Mouse (Mus musculus) cerebellum, adult 11 months (tissue): Measurements from ENCODE around the gene Pla2g4b.

ENCODE experiments used
- DNase-seq: peaks from one replicate; pipeline ENCODE4 v3.0.0; 2022

Pla2g4b gene

GRCm38 (mm10) chr2:120017599-120017998, 15.6 kb upstream of the Pla2g4b start:
- no peak for DNase-seq

GRCm38 (mm10) chr2:120024337-120024736, 8.9 kb upstream of the Pla2g4b start:
- DNase-seq = no peak

DNA sequence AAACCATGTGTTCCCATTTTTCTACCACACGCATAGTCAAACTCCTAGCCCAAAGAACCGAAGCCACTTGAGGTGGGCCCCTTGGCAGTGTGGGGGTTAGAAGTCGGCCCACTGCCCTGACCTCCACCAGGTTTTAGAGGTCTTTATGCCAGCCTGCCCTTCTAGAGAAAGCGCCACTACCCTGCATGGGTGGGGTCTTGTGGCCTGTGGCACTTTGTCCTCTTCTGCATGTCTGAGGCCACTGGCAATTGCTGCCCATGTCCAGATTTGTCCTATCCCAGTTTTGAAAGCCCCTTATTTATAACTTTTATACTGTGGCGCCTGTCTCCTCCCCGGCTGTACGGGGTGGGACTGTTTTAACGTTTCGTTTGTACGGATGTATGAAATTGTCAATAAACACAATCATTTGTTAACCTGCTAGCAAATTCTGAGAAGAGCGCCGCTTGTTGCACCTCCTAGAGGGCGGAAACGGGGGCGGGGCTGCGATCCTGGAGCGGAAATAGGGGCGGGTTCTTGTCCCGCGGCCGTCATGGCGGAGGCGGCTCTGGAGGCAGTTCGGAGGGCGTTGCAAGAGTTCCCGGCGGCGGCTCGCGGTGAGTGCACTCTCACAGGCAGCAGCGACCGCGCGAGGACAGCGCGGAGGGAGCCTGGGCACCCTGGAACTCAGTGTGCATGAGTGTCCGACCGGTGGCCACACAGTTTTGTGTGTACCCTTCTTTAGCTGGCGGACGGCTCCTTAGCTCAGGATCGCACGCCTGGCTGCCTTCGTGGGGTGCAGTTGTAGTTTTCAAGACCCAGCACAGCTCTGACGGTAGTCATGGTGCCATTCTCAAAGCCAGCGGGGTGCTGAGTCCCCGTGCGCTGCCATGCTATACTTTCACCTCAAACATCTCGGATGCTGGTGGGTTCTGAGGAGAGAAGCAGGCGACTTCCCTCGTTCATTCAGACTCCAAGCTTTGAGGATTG, 6.0 kb upstream of the Pla2g4b start, which contains the start of the genes Jmjd7 and Gm28042:
TSS of gene Jmjd7 (plus strand) at position 500 of the 966 bp plus-strand sequence.
TSS of gene Gm28042 (plus strand) at position 510 of the 966 bp plus-strand sequence.
- DNase-seq = peak; percentile 84

DNA sequence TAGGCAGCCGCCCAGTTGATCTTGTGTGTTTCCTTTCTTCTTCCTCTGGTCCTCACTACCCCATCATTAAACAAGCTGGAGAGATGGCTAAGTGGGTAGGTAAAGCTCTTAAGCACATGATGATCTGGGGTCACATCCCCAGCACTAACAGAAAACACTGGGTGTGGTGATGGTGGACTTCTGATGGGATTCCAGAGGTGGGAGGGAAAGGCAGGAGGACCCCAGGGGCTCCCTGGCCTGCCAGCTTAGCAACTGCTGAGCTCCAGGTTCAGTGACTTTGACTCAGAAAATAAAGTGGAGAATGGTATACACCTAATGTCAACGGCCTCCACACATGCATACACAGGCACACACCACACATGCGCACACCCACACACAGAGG, 5.3 kb upstream of the Pla2g4b start:
- no peak for DNase-seq

DNA sequence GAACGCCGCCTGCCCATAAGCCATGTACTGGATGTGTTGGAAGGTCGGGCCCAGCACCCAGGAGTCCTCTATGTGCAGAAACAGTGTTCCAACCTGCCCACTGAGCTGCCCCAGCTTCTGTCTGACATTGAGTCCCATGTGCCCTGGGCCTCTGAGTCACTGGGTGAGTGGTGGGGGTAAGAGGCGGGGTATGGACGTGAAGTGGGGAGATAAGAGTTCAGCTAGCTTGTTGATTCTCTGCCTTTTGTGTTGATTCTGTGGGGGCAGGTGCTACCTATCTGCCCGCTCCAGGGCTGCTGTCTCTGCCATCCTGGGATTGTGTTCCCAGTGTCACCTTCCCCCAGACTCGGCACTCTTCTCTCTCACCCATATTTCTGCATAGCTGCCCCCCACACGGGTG, 2.8 kb upstream of the Pla2g4b start:
- no peak for DNase-seq

DNA sequence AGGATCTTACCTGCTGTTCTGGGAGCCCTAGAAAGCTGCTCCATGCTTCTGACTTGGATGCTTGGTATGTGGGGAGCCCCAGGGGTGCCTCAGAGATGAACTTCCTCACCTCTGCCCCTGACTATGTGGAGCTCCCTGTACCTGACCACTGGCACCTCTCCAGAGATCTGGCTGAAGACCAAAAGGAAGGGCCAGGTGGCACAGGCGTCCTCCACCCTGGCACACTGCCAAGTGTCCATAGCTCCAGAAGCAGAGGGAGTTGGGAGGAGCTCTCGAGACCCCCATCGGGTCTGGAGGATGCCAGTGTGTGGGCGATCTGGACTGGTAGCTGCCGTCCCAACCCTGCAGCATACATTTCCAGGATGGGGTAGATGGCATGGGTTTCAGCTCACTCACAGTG, 509 bp downstream of the Pla2g4b start:
- peak; percentile 42 for DNase-seq

GRCm38 (mm10) chr2:120037744-120038143, 4.5 kb downstream of the Pla2g4b start:
- no peak for DNase-seq

- no peak for DNase-seq
Observed at GRCm38 (mm10) chr2:120040991-120041390, 7.8 kb downstream of the Pla2g4b start.

GRCm38 (mm10) chr2:120044101-120044603, 10.9 kb downstream of the Pla2g4b start:
- DNase-seq = no peak

DNA sequence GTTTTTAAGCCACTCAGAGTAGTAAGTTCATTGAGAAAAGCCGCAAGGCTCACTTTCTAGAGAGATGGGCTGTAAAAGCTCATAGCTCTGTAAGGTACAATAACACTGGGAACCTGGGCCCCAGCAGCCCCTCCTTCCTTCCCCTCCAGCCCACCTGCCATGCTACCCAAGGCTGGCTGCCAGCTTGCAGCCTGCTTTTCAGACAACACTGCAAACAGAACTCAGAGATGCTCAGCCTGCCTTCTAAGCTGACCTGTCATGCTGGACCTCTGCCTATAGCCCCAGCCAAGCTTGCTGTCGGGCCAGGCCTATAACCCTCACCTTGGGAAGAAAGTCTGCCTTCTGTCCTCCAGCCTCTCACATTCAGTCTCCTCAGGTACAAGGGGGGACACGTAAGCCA, 11.5 kb downstream of the Pla2g4b start:
- DNase-seq = no peak

GRCm38 (mm10) chr2:120046486-120047310, 13.5 kb downstream of the Pla2g4b start:
- DNase-seq = no peak

- DNase-seq = no peak
Observed at GRCm38 (mm10) chr2:120048173-120048572, 15.0 kb downstream of the Pla2g4b start.

DNA sequence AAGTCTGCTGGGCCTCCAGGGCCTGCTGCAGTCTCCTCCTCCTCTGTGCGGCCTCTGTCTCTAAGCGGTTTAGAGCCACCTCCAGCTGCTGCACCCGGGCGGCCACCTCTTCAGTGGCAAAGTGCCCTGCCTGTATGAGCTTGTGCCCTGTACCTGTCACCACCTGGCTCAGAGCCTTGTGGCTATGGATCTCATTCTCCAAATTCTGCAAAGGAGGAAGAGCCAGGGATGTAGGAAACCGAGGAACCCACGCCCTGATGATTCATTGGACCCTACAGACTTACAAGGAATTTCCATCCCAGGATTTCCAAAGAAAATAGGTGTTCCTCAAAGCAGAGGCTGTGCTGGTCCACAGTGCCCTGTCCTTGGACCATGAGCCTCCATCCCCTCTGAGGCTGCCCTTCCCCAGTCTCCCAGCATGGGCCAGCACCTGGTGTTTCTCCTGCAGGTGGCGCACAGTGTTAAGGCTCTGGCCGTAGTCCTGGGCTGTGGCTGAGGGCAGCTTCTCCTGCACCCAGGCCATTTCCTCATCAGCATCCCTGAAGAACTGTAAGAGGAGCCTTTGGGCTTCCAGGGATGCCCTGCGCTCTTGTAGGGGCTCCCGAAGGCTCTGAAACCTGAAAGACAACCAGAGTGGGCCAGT, 16.5 kb downstream of the Pla2g4b start:
- no peak for DNase-seq

DNA sequence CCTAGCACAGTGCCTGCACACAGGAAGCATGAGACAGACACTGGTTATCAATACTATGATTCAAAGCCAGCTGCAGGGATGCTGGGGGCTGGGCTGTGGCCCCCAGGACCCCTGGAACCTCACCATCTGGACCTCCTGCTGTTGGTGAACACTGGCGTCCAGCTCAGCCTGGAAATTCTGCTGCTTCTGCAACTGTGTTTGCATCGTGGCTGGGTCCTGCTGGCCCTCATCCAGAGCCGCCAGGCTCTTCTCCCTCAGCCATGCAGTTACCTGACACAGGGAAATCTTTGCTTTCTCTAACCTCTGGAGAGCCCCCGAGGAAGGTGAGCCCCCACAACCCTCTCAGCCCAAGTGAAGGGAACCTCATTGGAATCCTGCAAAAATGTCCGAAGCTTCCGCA, 18.2 kb downstream of the Pla2g4b start:
- DNase-seq = no peak

- DNase-seq = no peak
Observed at GRCm38 (mm10) chr2:120054771-120055552, 21.7 kb downstream of the Pla2g4b start.

GRCm38 (mm10) chr2:120055923-120056322, 22.7 kb downstream of the Pla2g4b start:
- no peak for DNase-seq

- no peak for DNase-seq
Observed at GRCm38 (mm10) chr2:120058818-120059217, 25.6 kb downstream of the Pla2g4b start.

GRCm38 (mm10) chr2:120059466-120059865, 26.2 kb downstream of the Pla2g4b start:
- no peak for DNase-seq

DNA sequence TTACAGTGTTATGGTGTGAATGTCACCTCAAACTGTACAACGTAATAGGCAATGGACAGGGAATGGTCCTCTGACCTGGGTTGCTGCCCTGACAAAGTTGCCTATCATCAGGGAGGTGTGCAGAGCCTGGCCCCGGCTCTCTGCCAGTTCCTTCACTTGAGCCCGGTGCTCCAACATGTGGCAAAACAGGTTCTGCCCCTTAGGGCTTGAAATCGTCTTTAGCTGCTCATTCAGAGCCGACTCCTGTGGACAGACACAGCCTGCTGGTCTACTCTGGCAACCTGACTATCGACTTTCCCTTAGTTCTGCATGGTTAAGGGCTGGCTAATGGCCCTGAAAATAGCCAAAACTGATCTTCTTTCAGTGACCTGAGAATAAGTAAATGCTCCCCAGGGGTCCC, 27.0 kb downstream of the Pla2g4b start:
- no peak for DNase-seq

- no peak for DNase-seq
Observed at GRCm38 (mm10) chr2:120060651-120061050, 27.4 kb downstream of the Pla2g4b start.

GRCm38 (mm10) chr2:120062248-120062647, 29.0 kb downstream of the Pla2g4b start:
- DNase-seq = no peak

DNA sequence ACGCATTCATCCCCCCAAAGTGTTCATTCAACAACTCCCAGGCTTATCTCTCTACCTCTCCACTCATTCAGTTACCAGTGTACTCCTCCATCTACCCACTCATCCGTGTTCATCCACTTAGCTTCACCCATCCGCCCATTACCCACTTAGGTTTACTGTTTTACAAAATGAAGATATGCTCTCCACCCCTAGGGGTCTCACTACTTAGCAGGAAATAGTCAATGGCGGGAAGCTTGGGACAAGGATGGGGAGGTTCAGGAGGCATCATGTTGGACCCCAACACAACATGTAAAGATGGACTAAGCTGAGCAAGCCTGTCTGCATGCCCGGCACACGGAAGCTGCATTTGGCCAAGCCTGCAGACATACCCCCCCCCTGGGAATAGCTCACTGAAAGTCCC, 31.4 kb downstream of the Pla2g4b start:
- no peak for DNase-seq
